Mouse (Mus musculus) neural tube, embryonic 11.5 days (tissue): ENCODE measurements around the gene Timm22. TPM values are rescaled to one million over a fixed set of nuclear protein-coding genes. Genes with fewer than 3 reads are reported as not detected.

Experiments used
- ATAC-seq: fragments of 200-750 bp; cut with Nextera tagmentation; 2 replicates; pipeline ENCODE4 v1.8.0; 2017; ENCODE audit warnings: moderate number of reproducible peaks, mild to moderate bottlenecking, moderate TSS enrichment, moderate library complexity; ENCODE audit not compliant: insufficient read depth, low FRiP score, low TSS enrichment
- DNase-seq: peaks from one replicate; pipeline ENCODE4 v3.0.0-alpha.2; 2015; ENCODE audit warnings: low spot score
- H3K27ac ChIP-seq: fragments of 300-500 bp; sonication (generic); 2 replicates; pipeline ENCODE4 v1.5.1; 2014; ENCODE audit warnings: low read depth, mild to moderate bottlenecking, low read length
- H3K27me3 ChIP-seq: fragments of 300-500 bp; sonication (generic); 2 replicates; pipeline ENCODE4 v1.6.1; 2014; ENCODE audit warnings: mild to moderate bottlenecking, low read length, mixed read lengths; ENCODE audit not compliant: control insufficient read depth, insufficient read depth
- H3K36me3 ChIP-seq: fragments of 300-500 bp; sonication (generic); 2 replicates; pipeline ENCODE4 v1.6.1; 2014; ENCODE audit warnings: mild to moderate bottlenecking, low read length, moderate library complexity, mixed read lengths; ENCODE audit not compliant: control insufficient read depth, insufficient read depth
- H3K4me1 ChIP-seq: fragments of 300-500 bp; sonication (generic); 2 replicates; pipeline ENCODE4 v1.6.1; 2014; ENCODE audit warnings: low read length, mixed read lengths; ENCODE audit not compliant: control insufficient read depth, insufficient read depth
- H3K4me2 ChIP-seq: fragments of 300-500 bp; sonication (generic); 2 replicates; pipeline ENCODE4 v1.6.1; 2014; ENCODE audit warnings: low read depth, mild to moderate bottlenecking, moderate library complexity
- H3K4me3 ChIP-seq: fragments of 300-500 bp; sonication (generic); 2 replicates; pipeline ENCODE4 v1.5.1; 2014; ENCODE audit warnings: low read depth, low read length
- H3K9ac ChIP-seq: fragments of 300-500 bp; sonication (generic); 2 replicates; pipeline ENCODE4 v1.6.1; 2014; ENCODE audit warnings: mild to moderate bottlenecking, low read length
- H3K9me3 ChIP-seq: fragments of 300-500 bp; sonication (generic); 2 replicates; pipeline ENCODE4 v1.6.1; 2016; ENCODE audit warnings: low read length; ENCODE audit not compliant: control insufficient read depth
- WGBS: fragments of 180-500 bp; shearing (Covaris S2); extraction: QIAGEN DNeasy Blood & Tissue Kit; methylation state at CpG from one replicate; pipeline ENCODE4 v1.1.7; 2014; 5-methylcytosine and 5-hydroxymethylcytosine counted together
- polyA plus RNA-seq: library from polyadenylated mRNA; unstranded; fragments of >200 nt; fragmentation: Nextera tagmentation; extraction: Ambion mirVana; gene quantifications from 2 replicates; pipeline ENCODE4 v1.2.1, GENCODE M21; 2014

The Timm22 gene
- polyA plus RNA-seq, 1 experiment from 2014 or later, result 124 TPM

DNA sequence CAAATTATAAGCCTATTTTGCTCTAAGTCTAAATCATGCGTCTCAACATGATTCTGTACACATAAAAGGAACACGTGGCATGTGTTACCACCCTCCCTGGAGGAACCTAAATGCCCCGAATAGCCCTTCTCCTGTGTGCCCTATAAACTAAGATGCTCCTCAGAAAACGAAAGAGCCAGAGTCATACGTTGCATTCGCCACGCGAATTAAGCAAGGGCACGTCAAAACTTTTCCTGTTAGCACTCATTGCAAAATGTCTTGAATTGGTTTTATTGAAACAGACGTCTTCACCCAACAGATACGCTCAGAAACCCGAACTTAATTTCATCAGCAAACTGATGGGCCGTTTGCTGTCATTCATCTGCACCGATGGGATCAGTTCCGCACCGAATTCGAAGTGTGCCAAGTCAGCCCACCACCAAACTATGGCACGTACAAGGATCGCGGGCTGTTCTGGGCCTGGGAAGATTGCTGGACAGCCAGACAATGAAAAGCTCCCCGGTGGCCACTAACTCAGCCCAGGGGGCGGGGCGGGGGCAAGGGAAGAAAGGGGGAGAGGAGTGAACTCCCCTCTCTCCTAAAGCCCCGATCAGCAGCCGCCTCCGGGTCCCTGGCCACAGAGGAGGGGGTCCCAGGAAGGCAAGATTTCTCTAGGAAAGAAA lies 9.0 kb upstream of the Timm22 start:
- peak; percentile 81 for DNase-seq
- Histone ChIP-seq H3K4me3 (peak overlapping the region; percentile 87), H3K9ac (peak overlapping the region; percentile 90), H3K27me3 (no peaks in the 10 kb centered on the region), H3K9me3 (no peaks in the 10 kb centered on the region), H3K36me3 (no peaks in the 10 kb centered on the region), H3K27ac (peak overlapping the region; percentile 94), H3K4me2 (peak overlapping the region; percentile 80), H3K4me1 (peaks cover 9% of the 10 kb centered on the region)
- WGBS, result under 1% methylated on average over 26 of the region's 26 CpGs
- peak; percentile 43 for ATAC-seq

DNA sequence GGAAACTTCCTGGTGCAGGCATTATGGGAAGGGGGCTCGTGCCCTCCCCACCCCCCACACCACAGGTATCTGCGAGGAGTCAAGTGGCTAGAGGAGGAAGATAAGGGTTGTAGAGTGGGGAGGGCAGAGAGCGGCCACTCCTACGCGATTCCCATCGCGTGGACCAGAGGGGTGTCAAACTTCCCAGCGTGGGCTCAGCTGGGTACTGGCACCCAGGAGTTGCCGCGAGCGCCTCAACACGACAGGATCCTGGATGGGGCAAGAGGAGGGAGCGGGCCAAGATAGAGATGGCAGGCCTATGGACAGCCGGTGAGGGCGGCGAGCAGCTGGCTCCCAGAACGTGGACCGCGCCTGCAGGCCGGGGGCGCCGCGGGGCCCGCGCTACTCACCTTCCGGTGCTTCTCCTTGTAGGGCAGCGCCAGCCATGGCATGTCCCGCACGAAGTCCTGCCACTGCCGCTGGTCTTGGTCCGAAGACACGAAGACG lies 8.4 kb upstream of the Timm22 start:
- no peaks in the 10 kb centered on the region for H3K9me3 ChIP-seq

DNA sequence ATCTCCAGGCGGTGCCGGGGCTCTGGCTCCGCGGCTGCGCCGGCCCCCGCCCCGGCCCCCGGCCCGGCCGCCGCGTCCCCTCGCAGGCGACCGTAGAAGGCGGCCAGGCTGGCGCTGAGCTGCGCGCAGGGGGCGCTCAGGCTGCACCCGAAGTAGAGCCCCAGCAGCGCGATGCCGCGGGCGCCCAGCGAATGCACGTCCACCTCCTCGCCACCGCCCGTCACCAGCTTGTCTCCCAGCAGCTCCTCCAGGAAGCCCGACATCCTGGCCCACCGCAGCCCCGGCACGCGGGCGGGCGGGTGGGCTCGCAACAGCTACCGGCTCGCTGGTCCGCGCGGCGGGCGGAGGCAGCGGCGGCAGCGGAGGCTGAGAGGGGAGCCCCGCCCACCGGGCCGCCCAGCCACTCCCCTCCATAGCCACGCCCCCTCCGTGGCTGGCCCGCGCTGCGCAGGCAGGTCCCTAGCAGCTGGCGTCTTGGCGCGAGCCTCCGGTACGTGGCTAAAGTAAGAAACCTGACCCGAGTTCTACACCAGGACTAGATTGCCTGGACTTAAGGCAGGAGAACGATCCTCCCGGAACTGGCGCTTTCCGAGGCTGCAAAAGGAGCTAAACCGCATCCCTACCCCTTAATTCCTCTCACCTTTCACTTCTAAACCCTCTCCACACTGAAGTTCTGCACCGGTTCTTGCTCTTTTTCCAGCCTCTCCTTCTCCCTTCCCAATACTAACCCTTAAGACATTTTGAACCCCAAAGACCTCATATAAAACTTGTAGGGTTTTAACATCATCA lies 7.8 kb upstream of the Timm22 start, which contains the start of gene Nxn:
TSS of gene Nxn (minus strand) at position 343 of the 789 bp plus-strand sequence.
- H3K27ac ChIP-seq, result peak within 1 kb of the TSS; percentile 94
- H3K27me3 ChIP-seq, result no peaks in the 10 kb centered on the region
- DNase-seq (peak; percentile 94), ATAC-seq (peak; percentile 83)
- peak within 1 kb of the TSS; percentile 90 for H3K9ac ChIP-seq
- under 1% methylated on average over 54 of the region's 70 CpGs for WGBS
- peaks cover 9% of the 10 kb centered on the region for H3K4me1 ChIP-seq
- H3K4me2 ChIP-seq, result peak within 1 kb of the TSS; percentile 80
- no peaks in the 10 kb centered on the region for H3K9me3 ChIP-seq
- H3K36me3 ChIP-seq, result no peaks in the 10 kb centered on the region
- H3K4me3 ChIP-seq, result peak within 1 kb of the TSS; percentile 87

More for the DNA sequence above, 8.4 kb upstream of the Timm22 start:
- ATAC-seq (peak; percentile 72), DNase-seq (peak; percentile 67)
- Histone ChIP-seq H3K27ac (peak overlapping the region; percentile 94), H3K27me3 (no peaks in the 10 kb centered on the region), H3K9ac (peak overlapping the region; percentile 90), H3K4me2 (peak overlapping the region; percentile 80), H3K4me1 (peaks cover 9% of the 10 kb centered on the region), H3K4me3 (peak overlapping the region; percentile 87), H3K36me3 (no peaks in the 10 kb centered on the region)
- under 1% methylated on average over 33 of the region's 33 CpGs for WGBS

DNA sequence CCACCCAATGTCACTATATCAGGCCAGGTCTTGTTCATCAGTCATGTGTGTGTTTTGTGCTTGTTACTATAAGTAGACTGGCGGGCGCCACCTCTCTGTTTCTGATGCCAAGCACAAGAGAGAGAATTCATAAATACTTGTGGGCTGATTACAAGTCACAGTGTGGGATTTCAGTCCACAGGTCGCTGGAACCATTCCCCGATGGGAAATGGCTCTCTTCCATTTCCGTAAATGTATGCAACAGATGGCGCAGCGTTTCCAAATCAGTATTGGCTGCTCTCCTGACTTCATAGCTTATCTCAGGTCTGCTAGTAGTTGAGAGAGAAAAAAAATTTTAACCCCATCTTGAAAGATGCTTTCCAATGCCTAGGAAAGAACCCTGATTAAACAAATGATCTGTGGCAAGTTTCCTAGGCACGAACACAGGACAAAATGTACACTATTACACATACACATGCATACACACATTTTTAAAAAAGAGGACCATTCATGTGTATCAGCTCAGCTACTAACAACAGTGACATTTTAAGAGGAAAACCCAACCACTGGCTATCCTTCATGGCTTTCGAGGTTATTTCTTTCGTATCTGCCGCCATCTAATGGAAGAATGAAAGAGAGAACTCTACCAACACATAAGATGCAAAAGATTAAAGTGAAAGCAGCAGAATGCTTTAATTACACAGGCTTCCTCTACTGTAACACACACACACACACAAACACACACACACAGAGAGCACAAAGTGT lies 7.0 kb upstream of the Timm22 start:
- Histone ChIP-seq H3K27me3 (no peaks in the 10 kb centered on the region), H3K36me3 (no peaks in the 10 kb centered on the region), H3K27ac (peak overlapping the region; percentile 58; the same call in 1 of the 2 replicates), H3K4me3 (peak overlapping the region; percentile 87), H3K9me3 (no peaks in the 10 kb centered on the region), H3K9ac (no peak overlapping the region), H3K4me2 (peak overlapping the region; percentile 80), H3K4me1 (peaks cover 7% of the 10 kb centered on the region)
- DNase-seq, result peak; percentile 51
- WGBS, result 19% methylated on average over 11 of the region's 11 CpGs
- no peak for ATAC-seq

DNA sequence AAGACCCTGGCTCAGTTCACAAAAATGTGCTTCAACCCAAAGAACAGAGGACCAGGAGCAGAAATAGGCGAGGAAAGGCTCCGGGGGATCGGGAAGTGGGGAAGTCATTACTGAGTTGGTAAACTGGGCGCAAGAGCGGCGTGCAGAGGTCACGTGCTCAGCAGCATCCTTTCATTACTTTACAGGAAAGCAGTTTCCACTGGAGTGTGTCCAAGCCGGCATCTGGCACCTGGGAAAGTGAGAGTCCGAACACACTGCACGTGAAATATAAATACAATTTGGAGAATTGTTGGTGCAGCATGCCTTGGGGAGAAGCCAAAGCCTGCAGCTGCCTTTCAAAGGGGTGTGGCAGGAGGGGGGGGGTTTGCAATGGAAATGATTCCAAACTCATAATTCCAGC lies 5.4 kb upstream of the Timm22 start:
- no peaks in the 10 kb centered on the region for H3K9me3 ChIP-seq
- H3K9ac ChIP-seq, result no peak overlapping the region
- WGBS, result 80% methylated on average over 10 of the region's 10 CpGs
- no peaks in the 10 kb centered on the region for H3K36me3 ChIP-seq
- H3K27ac ChIP-seq, result no peak overlapping the region
- H3K27me3 ChIP-seq, result no peaks in the 10 kb centered on the region
- no peak overlapping the region for H3K4me3 ChIP-seq
- no peak overlapping the region for H3K4me2 ChIP-seq
- H3K4me1 ChIP-seq, result peaks cover 7% of the 10 kb centered on the region
- ATAC-seq (no peak), DNase-seq (no peak)

DNA sequence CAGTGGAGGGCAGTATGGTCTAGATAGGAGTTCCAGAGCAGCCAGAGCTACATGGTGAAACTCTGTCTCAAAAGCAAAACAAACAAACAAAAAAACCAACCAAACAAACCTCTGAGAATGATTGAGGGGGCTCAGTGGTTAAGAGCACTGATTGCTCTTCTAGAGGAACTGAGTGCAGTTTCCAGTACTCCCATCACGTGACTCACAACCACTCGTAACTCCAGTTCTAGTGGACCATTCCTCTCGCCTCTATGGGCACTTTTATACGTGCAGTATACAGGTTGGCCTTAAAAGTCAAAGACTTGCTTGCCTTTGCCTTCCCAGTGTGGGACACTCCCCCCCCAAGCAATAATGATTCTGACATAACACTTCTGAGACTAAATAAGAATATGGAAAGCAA lies 1.6 kb upstream of the Timm22 start:
- no peaks in the 10 kb centered on the region; the same call in 1 of the 2 replicates for H3K4me1 ChIP-seq
- H3K27me3 ChIP-seq, result no peaks in the 10 kb centered on the region
- no peaks in the 10 kb centered on the region for H3K36me3 ChIP-seq
- no peak overlapping the region for H3K27ac ChIP-seq
- no peak overlapping the region for H3K4me3 ChIP-seq
- no peak for ATAC-seq
- H3K4me2 ChIP-seq, result no peak overlapping the region
- no peak overlapping the region for H3K9ac ChIP-seq
- 67% methylated on average over 4 of the region's 4 CpGs for WGBS
- no peak for DNase-seq
- H3K9me3 ChIP-seq, result no peaks in the 10 kb centered on the region

DNA sequence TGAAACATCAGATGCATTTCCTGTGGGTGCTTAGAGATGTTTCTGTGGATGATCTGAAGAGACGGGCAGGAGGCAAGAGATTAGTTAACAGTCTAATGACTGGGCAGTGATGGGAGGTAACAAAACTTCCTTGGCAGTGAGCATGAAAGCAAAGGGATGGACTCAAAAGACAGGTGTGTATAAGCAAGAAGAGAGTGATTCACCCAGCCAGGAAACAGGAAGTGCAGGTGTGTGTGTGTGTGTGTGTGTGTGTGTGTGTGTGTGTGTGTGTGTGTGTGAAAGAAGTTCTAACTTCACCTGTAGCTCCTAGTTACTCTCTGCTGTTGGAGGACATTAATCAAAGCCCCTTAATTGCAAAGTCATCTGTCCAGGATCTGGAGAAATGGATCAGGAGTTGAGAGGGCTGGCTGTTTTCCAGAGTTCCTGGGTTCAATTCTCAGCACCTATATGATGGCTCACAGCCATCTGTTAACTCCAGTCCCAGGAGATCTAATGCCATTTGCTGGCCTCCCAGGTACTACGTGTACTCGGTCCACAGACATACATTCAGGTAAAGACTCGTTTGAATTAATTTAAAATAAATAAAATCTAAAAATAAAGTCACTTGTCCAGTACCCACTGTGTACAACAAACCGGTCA lies 1.0 kb upstream of the Timm22 start:
- 86% methylated on average over 5 of the region's 5 CpGs for WGBS
- Histone ChIP-seq H3K9me3 (no peaks in the 10 kb centered on the region), H3K36me3 (no peaks in the 10 kb centered on the region), H3K27ac (no peak overlapping the region), H3K4me3 (no peak overlapping the region), H3K27me3 (no peaks in the 10 kb centered on the region), H3K4me1 (no peaks in the 10 kb centered on the region; the same call in 1 of the 2 replicates), H3K4me2 (no peak overlapping the region), H3K9ac (no peak overlapping the region)
- ATAC-seq, result peak; percentile 6; the same call in 1 of the 2 replicates
- no peak for DNase-seq

DNA sequence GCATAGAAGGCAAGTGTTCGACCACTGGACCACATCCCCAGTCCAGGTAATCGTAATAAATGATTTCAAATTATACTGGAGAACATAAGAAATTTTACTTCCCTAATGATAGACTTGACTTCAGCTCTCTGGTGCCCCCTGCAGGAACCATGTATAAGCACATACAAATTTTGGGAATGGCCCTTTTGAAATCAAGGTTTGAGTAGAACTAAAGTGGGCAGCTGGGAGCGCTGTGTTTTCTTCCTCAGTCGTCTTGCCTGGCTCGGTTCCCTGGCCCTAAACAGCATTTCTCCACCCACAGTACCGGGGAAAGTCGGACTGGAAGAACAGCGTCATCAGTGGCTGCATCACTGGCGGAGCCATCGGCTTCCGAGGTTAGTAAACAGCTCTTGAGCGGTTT lies 4.1 kb downstream of the Timm22 start:
- no peak overlapping the region for H3K4me2 ChIP-seq
- no peaks in the 10 kb centered on the region; the same call in 1 of the 2 replicates for H3K4me1 ChIP-seq
- DNase-seq (peak; percentile 51), ATAC-seq (no peak)
- H3K36me3 ChIP-seq, result peaks cover 5% of the 10 kb centered on the region
- no peaks in the 10 kb centered on the region for H3K9me3 ChIP-seq
- WGBS, result 75% methylated on average over 12 of the region's 12 CpGs
- no peak overlapping the region for H3K9ac ChIP-seq
- H3K27ac ChIP-seq, result no peak overlapping the region
- H3K27me3 ChIP-seq, result no peaks in the 10 kb centered on the region
- no peak overlapping the region for H3K4me3 ChIP-seq
